Mouse (Mus musculus) layer of hippocampus, adult 11-12 months (tissue): ENCODE data around the gene Col4a2.

Experiments used
- DNase-seq: peaks from one replicate; pipeline ENCODE4 v3.0.0; 2022; ENCODE audit warnings: low spot score

Gene Col4a2

GRCm38 (mm10) chr8:11383379-11383778, 70.8 kb downstream of the Col4a2 start:
- no peak for DNase-seq

- DNase-seq = no peak
Measured at GRCm38 (mm10) chr8:11384841-11385240, 72.2 kb downstream of the Col4a2 start.

- no peak for DNase-seq
Measured at GRCm38 (mm10) chr8:11385272-11385905, 72.8 kb downstream of the Col4a2 start.

- no peak for DNase-seq
Measured at GRCm38 (mm10) chr8:11387282-11387681, 74.7 kb downstream of the Col4a2 start.

- no peak for DNase-seq
Measured at GRCm38 (mm10) chr8:11389275-11390050, 76.9 kb downstream of the Col4a2 start.

GRCm38 (mm10) chr8:11392739-11393138, 80.1 kb downstream of the Col4a2 start:
- DNase-seq = peak; percentile 58

GRCm38 (mm10) chr8:11393161-11393560, 80.6 kb downstream of the Col4a2 start:
- DNase-seq = no peak

- DNase-seq = no peak
Measured at GRCm38 (mm10) chr8:11393607-11394006, 81.0 kb downstream of the Col4a2 start.

- DNase-seq = no peak
Measured at GRCm38 (mm10) chr8:11394773-11395172, 82.2 kb downstream of the Col4a2 start.

- DNase-seq = no peak
Measured at GRCm38 (mm10) chr8:11395601-11396000, 83.0 kb downstream of the Col4a2 start.

GRCm38 (mm10) chr8:11396111-11396510, 83.5 kb downstream of the Col4a2 start:
- no peak for DNase-seq

GRCm38 (mm10) chr8:11397126-11397525, 84.5 kb downstream of the Col4a2 start:
- no peak for DNase-seq

- no peak for DNase-seq
Measured at GRCm38 (mm10) chr8:11399706-11400105, 87.1 kb downstream of the Col4a2 start.

GRCm38 (mm10) chr8:11400244-11400643, 87.6 kb downstream of the Col4a2 start:
- no peak for DNase-seq

- DNase-seq = no peak
Measured at GRCm38 (mm10) chr8:11401183-11401582, 88.6 kb downstream of the Col4a2 start.

- DNase-seq = no peak
Measured at GRCm38 (mm10) chr8:11402220-11402619, 89.6 kb downstream of the Col4a2 start.

- DNase-seq = no peak
Measured at GRCm38 (mm10) chr8:11403813-11404212, 91.2 kb downstream of the Col4a2 start.

GRCm38 (mm10) chr8:11404614-11405013, 92.0 kb downstream of the Col4a2 start:
- DNase-seq = no peak

GRCm38 (mm10) chr8:11405722-11406481, 93.3 kb downstream of the Col4a2 start:
- peak; percentile 53 for DNase-seq

GRCm38 (mm10) chr8:11411504-11412124, 99.0 kb downstream of the Col4a2 start:
- no peak for DNase-seq

GRCm38 (mm10) chr8:11412450-11412849, 99.8 kb downstream of the Col4a2 start:
- DNase-seq = no peak

GRCm38 (mm10) chr8:11414304-11414703, 101.7 kb downstream of the Col4a2 start:
- peak; percentile 62 for DNase-seq
